Mouse (Mus musculus) thymus, postnatal 25 days (tissue): ENCODE data around the gene Prss36.
"Not testable (repeated sequence)": the region's sequence is repeated elsewhere in the genome, so short reads cannot be mapped to it uniquely, and the experiment has no call there.

ENCODE experiments used
- DNase-seq: peaks from one replicate; pipeline ENCODE4 v3.0.0; 2022

Gene Prss36

GRCm38 (mm10) chr7:127901772-127902171 lies 44.8 kb downstream of the Prss36 start:
- no peak for DNase-seq

- no peak for DNase-seq
Measured at GRCm38 (mm10) chr7:127899997-127900396, 46.5 kb downstream of the Prss36 start.

- DNase-seq, result peak; percentile 57
Measured at GRCm38 (mm10) chr7:127898179-127898956, 48.2 kb downstream of the Prss36 start.

- no peak for DNase-seq
Measured at GRCm38 (mm10) chr7:127897542-127897941, 49.0 kb downstream of the Prss36 start.

GRCm38 (mm10) chr7:127896384-127896783 lies 50.1 kb downstream of the Prss36 start:
- DNase-seq, result peak; percentile 72

- DNase-seq, result not testable (repeated sequence)
Measured at GRCm38 (mm10) chr7:127895891-127896290, 50.6 kb downstream of the Prss36 start.

- DNase-seq, result peak; percentile 90
Measured at GRCm38 (mm10) chr7:127895442-127895841, 51.1 kb downstream of the Prss36 start, which contains the start of the genes Gm21974 and Vkorc1. Gene Gm21974, minus strand, starts transcription at chr7:127895454. Gene Vkorc1, minus strand, starts transcription at chr7:127895617.

GRCm38 (mm10) chr7:127894480-127894879 lies 52.0 kb downstream of the Prss36 start:
- no peak for DNase-seq

GRCm38 (mm10) chr7:127890798-127891197 lies 55.7 kb downstream of the Prss36 start, which contains the start of gene Prss53:
Gene Prss53, minus strand, starts transcription at chr7:127890970.
- DNase-seq, result no peak

GRCm38 (mm10) chr7:127888821-127889220 lies 57.7 kb downstream of the Prss36 start:
- DNase-seq, result no peak

GRCm38 (mm10) chr7:127887781-127888180 lies 58.7 kb downstream of the Prss36 start:
- no peak for DNase-seq

- no peak for DNase-seq
Measured at GRCm38 (mm10) chr7:127887191-127887590, 59.3 kb downstream of the Prss36 start.

GRCm38 (mm10) chr7:127886551-127886950 lies 60.0 kb downstream of the Prss36 start:
- DNase-seq, result no peak

- no peak for DNase-seq
Measured at GRCm38 (mm10) chr7:127885951-127886350, 60.6 kb downstream of the Prss36 start.
